Mouse (Mus musculus) ES-E14 (cell line): ENCODE results near the gene Car8.

ENCODE experiments used
- CHD2 ChIP-seq: IDR thresholded peaks from 2 replicates; pipeline ENCODE4 v1.6.1; 2014; ENCODE audit warnings: mild to moderate bottlenecking, low read depth, low read length, inconsistent platforms
- HCFC1 ChIP-seq: IDR thresholded peaks from 2 replicates; pipeline ENCODE4 v1.6.1; 2012; ENCODE audit warnings: low read length, inconsistent platforms, borderline replicate concordance; ENCODE audit not compliant: insufficient read depth
- MAFK ChIP-seq: IDR thresholded peaks from 2 replicates; pipeline ENCODE4 v1.6.1; 2014; ENCODE audit warnings: mild to moderate bottlenecking, low read depth, low read length, inconsistent platforms; ENCODE audit not compliant: insufficient read depth
- ZC3H11A ChIP-seq: IDR thresholded peaks from 2 replicates; pipeline ENCODE4 v1.6.1; 2012; ENCODE audit warnings: low read depth, mild to moderate bottlenecking, inconsistent platforms, low read length, borderline replicate concordance

DNA sequence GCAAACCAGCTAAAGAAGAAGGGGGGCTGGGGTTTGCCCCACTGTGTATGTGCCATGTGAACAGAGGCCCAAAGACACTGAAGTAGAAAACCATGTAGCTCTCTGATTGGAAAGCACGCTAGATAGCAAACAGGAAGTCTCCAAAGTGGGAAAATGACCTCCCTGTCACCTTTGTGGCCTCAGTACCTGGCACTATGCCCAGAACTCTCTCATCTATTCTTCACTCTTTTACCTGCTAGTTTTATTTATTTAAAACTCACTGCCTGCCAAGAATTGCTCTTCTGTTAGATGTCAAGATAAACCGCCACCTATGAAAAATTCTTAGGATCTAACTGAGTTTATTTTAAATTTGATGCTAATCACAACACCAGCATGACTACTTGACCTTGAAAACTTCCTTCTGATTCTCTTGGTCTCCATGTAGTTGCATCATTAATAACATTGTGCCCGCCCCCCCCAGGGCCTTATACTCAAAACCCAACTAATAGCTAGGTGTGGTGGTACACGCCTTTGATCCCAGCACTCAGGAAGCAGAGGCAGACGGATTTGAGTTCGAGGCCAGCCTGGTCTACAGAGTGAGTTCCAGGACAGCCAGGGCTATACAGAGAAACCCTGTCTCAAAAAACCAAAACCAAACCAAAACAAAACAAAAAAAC, 31.8 kb downstream of the Car8 start:
- TF ChIP-seq MAFK (no peak), CHD2 (no peak), HCFC1 (no peak), ZC3H11A (no peak)
